Mouse (Mus musculus) liver (tissue): ENCODE measurements at regions not wholly inside any gene's neighbourhood (a gene's known extent, or its start where the extent isn't known, plus 50 kb on each side); places are given as distances from the start of the nearest gene placed in this dataset.

Experiments used
- DNase-seq: peaks from one replicate; pipeline ENCODE4 v3.0.0-alpha.2; 2020; ENCODE audit warnings: mixed read lengths

DNA sequence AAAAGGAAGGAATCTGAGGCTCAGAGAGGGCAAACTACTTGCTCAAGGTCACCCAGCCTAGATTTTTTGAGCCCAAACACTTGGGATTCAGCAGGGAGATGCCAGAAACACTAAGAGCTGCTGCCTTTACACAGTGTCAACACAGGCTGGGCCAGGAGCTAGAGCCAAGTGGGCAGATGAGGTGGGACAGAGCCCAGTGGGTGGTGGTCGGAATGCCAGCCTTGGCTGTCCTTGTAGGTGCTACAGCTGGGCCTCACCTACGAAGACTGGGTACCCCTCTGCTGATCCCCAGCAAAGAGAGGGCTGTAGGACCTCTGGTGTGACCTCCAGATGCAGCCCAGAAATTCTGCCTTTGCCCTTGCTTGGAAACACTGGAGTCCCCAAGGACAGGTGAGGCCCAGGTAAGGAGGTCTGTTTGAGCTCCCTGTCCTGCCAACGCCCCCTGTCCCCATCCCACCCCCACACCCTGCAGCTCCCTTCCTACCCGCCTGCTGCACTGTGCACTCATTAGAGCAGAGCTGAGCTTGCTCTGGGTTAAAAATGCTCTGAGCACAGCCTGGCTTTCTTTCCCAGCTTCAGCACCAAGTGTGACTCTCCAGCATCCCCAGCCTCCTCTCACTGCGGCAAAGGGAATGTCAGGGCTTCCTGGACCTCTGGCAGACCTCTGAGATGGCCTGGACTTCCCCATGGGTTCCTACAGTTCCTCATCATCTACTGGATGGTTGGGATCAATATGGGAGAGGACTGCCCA is 76.2 kb downstream of the Cstad start:
- no peak for DNase-seq

DNA sequence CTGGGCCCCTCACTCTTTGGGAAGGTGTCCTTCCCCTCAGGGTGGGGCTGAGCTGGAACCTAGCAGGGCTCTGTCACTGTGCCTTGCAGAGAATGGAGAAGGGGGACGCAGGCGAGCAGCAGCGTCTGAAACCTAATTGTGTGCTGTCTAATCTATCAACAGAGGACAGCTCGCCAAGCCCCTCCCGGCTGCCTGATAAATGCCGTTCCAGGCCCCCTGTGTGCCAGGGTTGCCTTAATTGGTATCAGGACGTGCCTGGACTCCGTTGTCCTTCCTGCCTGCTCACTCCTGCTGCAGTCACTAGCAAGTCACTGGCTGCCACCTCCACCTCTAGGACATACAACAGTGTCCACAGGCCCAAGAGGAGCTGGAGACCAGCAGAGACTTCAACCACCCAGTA is 72.6 kb downstream of the Cstad start:
- peak; percentile 29 for DNase-seq

DNA sequence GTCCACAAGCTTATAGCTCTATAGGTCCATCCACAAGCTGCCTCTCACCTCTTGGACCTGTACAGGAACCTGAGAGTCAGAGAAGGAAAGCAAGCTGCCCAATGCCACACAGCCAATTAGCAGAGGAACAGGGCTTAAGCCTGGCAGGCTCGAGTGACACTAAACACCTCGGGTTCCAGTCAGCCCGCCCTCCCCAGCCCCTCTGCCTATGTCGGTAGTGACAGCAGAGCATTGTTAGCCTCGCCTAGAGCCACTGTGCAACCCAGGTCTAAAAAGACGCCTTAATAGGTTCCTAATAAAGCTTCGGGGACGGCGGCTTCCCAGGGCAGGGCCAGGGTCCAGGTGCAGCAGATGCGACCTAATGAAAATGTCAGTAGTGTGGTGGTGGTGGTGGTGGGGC is 66.3 kb downstream of the Cstad start:
- DNase-seq = no peak

- peak; percentile 36 for DNase-seq
Measured at GRCm38 (mm10) chr2:30660613-30660991, 65.8 kb downstream of the Cstad start.

GRCm38 (mm10) chr2:30659836-30660612 is 65.2 kb downstream of the Cstad start:
- no peak for DNase-seq

DNA sequence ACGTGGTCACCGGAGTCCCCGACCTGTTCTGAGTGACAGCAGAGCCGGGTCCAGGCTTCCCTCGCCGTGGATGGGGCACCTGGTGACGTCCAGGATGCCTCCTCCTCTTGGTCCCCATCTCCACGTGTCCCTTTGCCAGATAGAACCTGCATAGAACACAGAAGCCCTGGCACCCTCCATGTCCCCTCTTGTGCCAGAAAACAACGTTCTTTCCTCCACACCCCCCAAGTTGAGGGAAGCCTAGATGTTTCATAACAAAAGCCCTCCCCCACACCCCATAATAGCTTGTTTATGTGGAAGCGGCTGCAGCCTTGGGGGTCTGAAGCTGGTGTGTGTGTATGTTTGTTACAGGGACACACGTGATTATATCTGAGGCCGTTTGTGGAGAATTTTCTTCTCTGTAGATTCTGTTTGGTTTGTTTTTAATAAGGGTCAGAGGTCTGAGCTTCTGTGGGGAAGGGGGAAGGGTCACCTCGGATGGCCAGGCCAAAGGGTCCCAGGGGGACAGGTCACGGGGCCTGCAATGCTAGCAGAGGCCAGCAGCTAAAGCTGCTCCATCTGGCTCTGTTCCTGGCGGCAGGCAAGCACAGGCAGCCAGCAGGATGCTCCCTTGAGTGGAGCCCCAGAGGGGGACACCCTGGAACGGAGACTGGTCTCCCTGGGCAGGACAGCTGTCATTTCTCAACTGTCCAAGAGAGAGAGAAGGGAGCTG is 64.2 kb downstream of the Cstad start:
- DNase-seq = peak; percentile 48
